Mouse (Mus musculus) natural killer cell, adult 2 months (primary cell): Measurements from ENCODE around the gene Flt3l.
A peak's percentile ranks its signal among the peaks of the same experiment; 100 is the strongest.
"Not testable (repeated sequence)": the region's sequence is repeated elsewhere in the genome, so short reads cannot be mapped to it uniquely, and the experiment has no call there.

Experiments used
- DNase-seq, 2 experiments: peaks; one replicate each; pipeline ENCODE4 v3.0.0; 2022; ENCODE audit warnings: low spot score in 2 of 2

The Flt3l gene

GRCm38 (mm10) chr7:45162996-45163615 lies 26.9 kb upstream of the Flt3l start:
- DNase-seq, result no peak

- no peak for DNase-seq
Measured at GRCm38 (mm10) chr7:45162551-45162950, 26.3 kb upstream of the Flt3l start.

- peak; percentile 74 to 87 for DNase-seq
Measured at GRCm38 (mm10) chr7:45161612-45162473, 25.6 kb upstream of the Flt3l start.

GRCm38 (mm10) chr7:45160866-45161265 lies 24.6 kb upstream of the Flt3l start:
- no peak for DNase-seq

- DNase-seq, result no peak
Measured at GRCm38 (mm10) chr7:45160316-45160800, 24.1 kb upstream of the Flt3l start.

GRCm38 (mm10) chr7:45158991-45159390 lies 22.8 kb upstream of the Flt3l start:
- no peak for DNase-seq

GRCm38 (mm10) chr7:45157459-45157858 lies 21.2 kb upstream of the Flt3l start:
- no peak for DNase-seq

GRCm38 (mm10) chr7:45156206-45156605 lies 20.0 kb upstream of the Flt3l start:
- no peak for DNase-seq

- no peak for DNase-seq
Measured at GRCm38 (mm10) chr7:45155590-45155989, 19.4 kb upstream of the Flt3l start.

- DNase-seq, result peak; percentile 44 to 67
Measured at GRCm38 (mm10) chr7:45154993-45155514, 18.8 kb upstream of the Flt3l start.

GRCm38 (mm10) chr7:45154096-45154992 lies 18.1 kb upstream of the Flt3l start, which contains the start of the genes Pih1d1 and Aldh16a1:
Gene Pih1d1, plus strand, starts transcription at chr7:45154303.
Gene Aldh16a1, minus strand, starts transcription at chr7:45154584.
- peak; percentile 98 for DNase-seq

- no peak for DNase-seq
Measured at GRCm38 (mm10) chr7:45153586-45153985, 17.4 kb upstream of the Flt3l start.

- DNase-seq, result not testable (repeated sequence)
Measured at GRCm38 (mm10) chr7:45153052-45153451, 16.8 kb upstream of the Flt3l start.

- no peak for DNase-seq
Measured at GRCm38 (mm10) chr7:45151303-45151702, 15.1 kb upstream of the Flt3l start.

- DNase-seq, result no peak
Measured at GRCm38 (mm10) chr7:45150321-45150720, 14.1 kb upstream of the Flt3l start.

GRCm38 (mm10) chr7:45149545-45149944 lies 13.3 kb upstream of the Flt3l start:
- no peak for DNase-seq

GRCm38 (mm10) chr7:45148534-45149098 lies 12.4 kb upstream of the Flt3l start:
- no peak for DNase-seq

GRCm38 (mm10) chr7:45147899-45148298 lies 11.7 kb upstream of the Flt3l start:
- DNase-seq, result no peak

GRCm38 (mm10) chr7:45147267-45147666 lies 11.0 kb upstream of the Flt3l start:
- no peak for DNase-seq

- DNase-seq, result no peak
Measured at GRCm38 (mm10) chr7:45145460-45145859, 9.2 kb upstream of the Flt3l start.
